Mouse (Mus musculus): ENCODE results near the gene Tmem130.

Gene Tmem130

GRCm38 (mm10) chr5:144733953-144734352, 27.7 kb downstream of the Tmem130 start:
- DNase-seq (ENCODE audit: low spot score), result peak; percentile 31

- no peak for DNase-seq (ENCODE audit: low spot score)
Observed at GRCm38 (mm10) chr5:144729216-144729615, 32.4 kb downstream of the Tmem130 start.

DNA sequence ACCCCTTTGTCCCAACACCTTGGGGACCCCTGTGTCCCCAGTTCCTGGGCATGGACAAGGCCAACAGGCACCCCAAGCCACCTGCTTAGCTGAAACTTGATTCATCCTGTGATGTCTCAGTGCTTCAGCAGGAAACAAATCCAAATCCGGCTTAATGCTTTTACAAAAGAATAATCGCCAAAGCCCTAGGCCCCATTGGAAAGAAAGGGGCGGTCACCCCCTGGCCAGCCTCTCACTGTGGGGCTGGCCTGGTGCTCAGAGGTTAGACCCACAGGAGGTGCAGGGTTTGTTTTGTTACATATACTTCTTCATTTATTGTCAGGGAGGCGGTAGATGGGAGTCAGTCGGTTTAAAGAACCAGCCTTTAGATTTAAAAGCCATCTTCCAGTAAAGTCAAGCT, 33.4 kb downstream of the Tmem130 start:
- no peak for DNase-seq (ENCODE audit: low spot score)

DNA sequence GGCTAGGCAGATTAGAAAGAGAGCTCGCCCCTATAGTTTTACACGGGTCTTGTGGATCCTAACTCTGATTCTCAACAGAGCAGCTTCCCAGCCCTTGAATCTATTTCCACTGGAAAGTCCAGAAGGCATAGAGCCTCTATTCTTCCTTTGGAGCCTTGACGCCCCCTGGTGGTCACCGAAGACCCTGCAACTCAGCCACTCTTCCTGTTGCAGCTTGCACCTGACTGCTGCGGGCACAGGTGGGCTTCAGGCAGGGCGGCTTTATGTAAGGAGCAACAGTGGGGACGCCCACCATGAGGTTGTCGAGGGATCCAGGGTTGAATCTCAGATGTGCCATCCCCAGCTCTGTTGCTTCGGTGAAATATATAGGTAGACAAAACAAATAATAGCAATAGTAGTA, 34.5 kb downstream of the Tmem130 start:
- peak; percentile 32 for DNase-seq (ENCODE audit: low spot score)

- DNase-seq (ENCODE audit: low spot score), result no peak
Observed at GRCm38 (mm10) chr5:144725554-144725953, 36.1 kb downstream of the Tmem130 start.

- DNase-seq (ENCODE audit: low spot score), result no peak
Observed at GRCm38 (mm10) chr5:144724926-144725325, 36.7 kb downstream of the Tmem130 start.

DNA sequence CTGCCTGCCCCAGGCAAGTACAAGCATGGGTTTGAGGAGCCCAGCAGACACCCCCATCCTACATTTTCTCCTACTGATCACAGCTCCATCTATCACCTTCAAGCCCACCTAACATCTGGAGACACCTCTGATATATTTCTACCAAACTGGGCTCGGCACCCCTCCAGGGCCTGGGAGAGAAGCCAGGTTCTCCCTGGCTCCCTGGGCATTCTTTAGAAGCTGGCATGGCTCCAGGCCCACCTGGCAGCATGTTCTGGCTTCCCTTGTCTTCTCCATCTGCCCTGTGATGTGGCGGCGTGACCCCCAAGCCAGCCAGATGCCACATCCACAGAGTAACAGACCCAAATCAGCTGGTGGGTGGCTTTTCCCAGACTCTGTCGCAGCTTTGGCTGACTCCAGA, 41.3 kb downstream of the Tmem130 start:
- DNase-seq (ENCODE audit: low spot score), result no peak

DNA sequence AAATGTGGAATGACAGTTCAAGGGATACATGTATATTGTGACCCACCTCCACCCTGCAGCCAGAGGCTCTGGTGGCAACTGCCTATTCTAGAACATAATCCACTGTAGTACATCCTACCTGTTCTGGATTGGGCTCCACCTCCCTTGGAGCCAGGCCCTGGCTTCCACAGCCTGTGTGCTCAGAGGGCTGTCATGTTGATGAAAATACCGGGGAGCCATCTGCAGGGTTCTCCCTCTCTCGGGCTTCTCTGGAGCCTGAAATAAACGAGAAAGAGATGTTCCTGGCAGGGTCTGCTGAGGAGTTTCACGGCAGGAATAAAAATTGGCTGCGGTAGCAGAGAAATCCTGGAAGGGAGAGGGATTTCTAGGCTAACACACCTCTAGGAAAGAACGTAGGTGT, 41.8 kb downstream of the Tmem130 start:
- no peak for DNase-seq (ENCODE audit: low spot score)

DNA sequence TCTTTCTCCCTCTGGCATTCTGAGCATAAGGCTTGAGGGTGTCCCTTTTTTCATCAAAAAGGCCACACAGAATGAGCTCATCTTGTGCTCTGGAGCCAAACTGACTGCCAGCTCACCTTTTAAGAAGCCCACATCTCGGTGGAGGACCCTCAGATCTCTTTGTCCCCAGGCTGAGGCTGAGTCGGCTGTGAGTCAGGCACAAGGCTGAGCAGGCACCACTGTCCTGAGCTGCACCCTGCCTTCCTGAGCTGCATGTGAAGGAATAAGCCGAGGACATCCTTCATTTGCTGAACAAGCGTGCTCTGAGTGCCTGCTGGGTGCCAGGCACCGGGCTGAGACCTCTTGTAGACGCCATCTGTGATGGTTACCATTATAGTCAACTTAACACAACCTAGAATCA, 44.4 kb downstream of the Tmem130 start:
- DNase-seq (ENCODE audit: low spot score), result no peak

DNA sequence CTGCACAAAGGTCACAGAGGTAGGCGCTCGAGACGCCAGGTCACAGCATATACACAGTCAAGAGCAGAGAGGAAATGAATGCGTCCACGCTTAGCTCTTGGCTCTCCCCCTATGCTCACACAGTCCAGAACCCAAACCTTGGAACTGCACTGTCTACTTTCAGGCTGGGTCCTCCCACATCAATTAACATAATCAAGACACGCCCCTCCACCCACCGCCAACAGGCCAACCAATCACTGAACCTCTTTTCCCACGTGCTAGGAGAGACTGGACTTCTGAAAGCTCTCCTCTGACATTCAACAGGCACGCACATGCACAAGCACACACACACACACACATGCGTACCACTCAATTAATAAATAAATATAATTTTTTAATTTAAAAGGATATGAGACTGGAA, 48.2 kb downstream of the Tmem130 start:
- DNase-seq (ENCODE audit: low spot score), result no peak

DNA sequence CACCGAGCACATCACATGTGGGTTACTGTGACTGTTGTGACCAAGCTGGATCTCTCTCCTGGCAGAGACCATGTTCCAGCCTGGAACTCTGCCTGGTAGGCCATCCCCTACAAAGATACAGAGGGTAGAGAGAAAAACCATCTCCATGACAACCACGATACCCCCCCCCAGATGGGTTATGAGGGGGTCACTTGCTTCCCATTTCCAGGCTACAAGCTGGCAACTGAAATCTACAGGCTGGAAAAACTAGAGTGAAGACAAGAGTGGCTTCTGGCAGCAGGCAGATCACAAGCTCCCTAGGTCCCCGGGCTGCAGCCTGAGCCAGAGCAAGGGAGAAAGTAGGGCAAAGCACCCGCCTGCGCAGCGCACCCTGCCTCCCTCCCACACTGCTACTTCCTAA, 54.0 kb downstream of the Tmem130 start:
- no peak for DNase-seq (ENCODE audit: low spot score)

- no peak for DNase-seq (ENCODE audit: low spot score)
Observed at GRCm38 (mm10) chr5:144703464-144704368, 57.9 kb downstream of the Tmem130 start.

- no peak for DNase-seq (ENCODE audit: low spot score)
Observed at GRCm38 (mm10) chr5:144695289-144696060, 66.1 kb downstream of the Tmem130 start.

DNA sequence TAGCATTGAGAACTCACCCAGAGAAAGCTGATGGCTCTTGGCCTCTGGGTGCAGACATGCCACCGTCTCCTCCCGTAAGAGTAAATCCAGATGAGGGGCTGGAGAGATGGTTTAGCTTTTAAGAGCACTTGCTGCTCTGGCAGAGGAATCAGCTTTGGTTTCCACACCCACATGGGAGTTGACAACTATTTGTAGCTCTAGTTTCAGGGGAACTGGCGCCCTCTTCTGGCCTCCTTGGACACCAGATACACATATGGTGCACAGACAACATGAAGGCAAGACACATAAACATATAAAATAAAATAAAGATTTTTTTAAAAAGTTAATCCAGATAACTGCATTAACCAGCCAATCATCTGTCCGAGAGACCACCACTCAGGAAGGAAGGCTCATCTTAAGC, 67.5 kb downstream of the Tmem130 start:
- DNase-seq (ENCODE audit: low spot score), result no peak

DNA sequence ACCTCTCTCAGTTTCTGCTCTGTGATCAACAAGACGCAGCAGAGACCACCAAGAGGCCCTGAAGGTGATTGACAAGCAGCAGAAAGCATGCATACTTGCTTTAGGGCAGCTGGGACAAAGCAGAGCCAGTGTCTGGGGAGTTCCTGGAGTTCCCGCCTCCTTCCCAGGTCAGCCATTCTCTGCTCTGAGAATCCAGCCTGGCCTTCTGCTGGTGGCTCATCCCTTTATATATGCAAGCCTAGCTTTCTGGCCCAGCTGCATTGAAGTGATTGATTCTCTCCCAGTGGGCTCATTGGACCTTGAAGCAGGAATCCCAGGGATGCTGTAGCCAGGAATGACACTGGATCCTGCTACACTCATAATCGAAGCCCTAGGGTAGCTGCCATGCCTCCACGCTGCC, 70.2 kb downstream of the Tmem130 start:
- no peak for DNase-seq (ENCODE audit: low spot score)

DNA sequence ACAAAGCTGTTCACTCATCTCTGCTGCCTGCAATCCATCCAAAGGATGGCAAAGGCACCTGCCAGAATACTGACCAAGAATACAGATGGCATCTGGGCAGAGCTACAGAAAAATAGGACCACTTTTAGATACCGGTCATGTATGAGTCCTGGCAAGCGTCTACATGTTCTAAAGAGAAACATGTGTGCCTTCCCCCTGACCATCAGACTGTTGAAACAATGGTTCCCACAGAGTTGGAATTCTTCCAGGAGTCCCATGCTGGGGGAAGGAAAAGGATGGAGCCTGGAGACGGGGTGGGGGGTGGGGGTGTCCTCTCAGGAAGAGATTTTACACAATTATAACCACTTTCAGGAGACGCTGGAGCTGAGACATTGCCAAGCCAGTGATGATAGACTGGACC, 73.2 kb downstream of the Tmem130 start:
- DNase-seq (ENCODE audit: low spot score), result no peak
